Mouse (Mus musculus) stomach, postnatal 0 days (tissue): ENCODE measurements at regions not wholly inside any gene's neighbourhood (a gene's known extent, or its start where the extent isn't known, plus 50 kb on each side); places are given as distances from the start of the nearest gene placed in this dataset.

Source experiments
- CTCF ChIP-seq: IDR thresholded peaks from 2 replicates; pipeline ENCODE4 v1.5.1; 2016; ENCODE audit warnings: antibody characterized with exemption, low read depth, mild to moderate bottlenecking, moderate library complexity
- EP300 ChIP-seq: optimal IDR thresholded peaks from 2 replicates; pipeline ENCODE3; 2016; ENCODE audit warnings: antibody characterized with exemption

DNA sequence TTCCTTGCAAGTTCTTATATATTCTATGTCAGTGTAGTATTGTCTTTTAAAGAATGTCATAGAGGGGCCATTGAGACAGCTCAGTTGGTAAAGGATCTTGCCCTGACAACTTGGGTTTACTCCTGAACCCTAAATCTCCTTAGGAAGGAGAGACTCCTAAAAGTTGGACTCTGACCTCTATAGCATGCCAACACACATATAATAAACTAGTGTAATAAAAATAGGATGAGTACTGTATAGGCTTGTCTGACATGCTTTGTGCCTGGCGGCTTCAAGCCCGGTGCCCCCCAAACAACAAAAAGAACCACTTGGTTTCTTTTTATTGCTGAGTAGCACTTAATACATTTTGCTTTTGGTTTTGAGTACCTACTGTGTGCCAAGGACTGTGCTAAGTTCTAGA lies 65.4 kb upstream of the Smg1 start:
- TF ChIP-seq EP300: no peak
- no peak for TF ChIP-seq CTCF
